Mouse (Mus musculus): ENCODE data around the gene Rnls. TPM values are rescaled to one million over a fixed set of nuclear protein-coding genes. Genes with fewer than 3 reads are reported as not detected.

Rnls gene
- polyA plus RNA-seq, 1 experiment from 2014 or later: 6.3 TPM

DNA sequence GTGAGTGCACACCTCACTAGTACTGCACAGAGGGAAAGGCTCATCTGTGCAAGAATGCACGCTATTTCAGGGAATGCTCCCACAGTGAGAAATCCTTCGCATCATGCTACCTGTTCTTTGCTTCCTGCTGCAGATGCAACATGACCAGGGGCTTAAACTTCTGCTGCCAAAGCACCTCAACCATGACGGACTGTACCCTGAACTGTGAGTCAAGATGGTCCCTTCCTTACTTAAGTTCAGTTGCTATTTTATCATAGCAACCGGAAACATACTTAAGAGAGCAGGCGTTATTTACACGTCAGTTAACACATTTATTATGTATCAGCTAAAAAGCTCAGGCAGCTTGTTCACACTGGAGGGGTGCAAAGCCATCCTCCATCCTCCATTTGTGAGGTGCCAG lies 222.2 kb downstream of the Rnls start:
- Histone ChIP-seq H3K4me1 (no peaks in the 10 kb centered on the region), H3K36me3 (no peaks in the 10 kb centered on the region), H3K9ac (no peak overlapping the region), H3K4me3 (no peak overlapping the region), H3K4me2 (no peak overlapping the region), H3K27ac (no peak overlapping the region), H3K9me3 (no peaks in the 10 kb centered on the region), H3K27me3 (no peaks in the 10 kb centered on the region)
- no peak for ATAC-seq (ENCODE audit: insufficient number of reproducible peaks, low FRiP score, low TSS enrichment, low read depth)
- 78% methylated on average over 6 of the region's 6 CpGs for WGBS

- no peak overlapping the region for H3K4me2 ChIP-seq
- ATAC-seq (ENCODE audit: insufficient number of reproducible peaks, low FRiP score, low TSS enrichment, low read depth): no peak
These were observed 224.4 kb downstream of the Rnls start for GRCm38 (mm10) chr19:33167528-33168264.

GRCm38 (mm10) chr19:33164801-33165200 lies 227.3 kb downstream of the Rnls start:
- H3K36me3 ChIP-seq: no peaks in the 10 kb centered on the region
- H3K9ac ChIP-seq: no peak overlapping the region
- H3K4me1 ChIP-seq: no peaks in the 10 kb centered on the region
- WGBS: 83% methylated on average over 5 of the region's 5 CpGs
- H3K27ac ChIP-seq: no peak overlapping the region
- ATAC-seq (ENCODE audit: insufficient number of reproducible peaks, low FRiP score, low TSS enrichment, low read depth): no peak
- no peaks in the 10 kb centered on the region for H3K9me3 ChIP-seq
- no peak overlapping the region for H3K4me2 ChIP-seq
- no peaks in the 10 kb centered on the region for H3K27me3 ChIP-seq
- H3K4me3 ChIP-seq: no peak overlapping the region

More at GRCm38 (mm10) chr19:33167528-33168264, 224.4 kb downstream of the Rnls start:
- H3K27ac ChIP-seq: no peak overlapping the region
- WGBS: 43% methylated on average over 17 of the region's 17 CpGs
- no peak overlapping the region for H3K4me3 ChIP-seq
- H3K36me3 ChIP-seq: no peaks in the 10 kb centered on the region
- no peak overlapping the region for H3K9ac ChIP-seq
- H3K4me1 ChIP-seq: no peaks in the 10 kb centered on the region
- H3K9me3 ChIP-seq: no peaks in the 10 kb centered on the region
- no peaks in the 10 kb centered on the region for H3K27me3 ChIP-seq

- Histone ChIP-seq H3K9me3 (no peaks in the 10 kb centered on the region), H3K36me3 (no peaks in the 10 kb centered on the region), H3K9ac (no peak overlapping the region), H3K4me3 (no peak overlapping the region), H3K4me1 (no peaks in the 10 kb centered on the region), H3K27ac (no peak overlapping the region), H3K27me3 (no peaks in the 10 kb centered on the region), H3K4me2 (no peak overlapping the region)
- ATAC-seq (ENCODE audit: insufficient number of reproducible peaks, low FRiP score, low TSS enrichment, low read depth): no peak
- WGBS: 62% methylated on average over 1 of the region's 1 CpGs
These were observed 230.2 kb downstream of the Rnls start for GRCm38 (mm10) chr19:33161903-33162302.

GRCm38 (mm10) chr19:33159897-33160296 lies 232.2 kb downstream of the Rnls start:
- no peak for ATAC-seq (ENCODE audit: insufficient number of reproducible peaks, low FRiP score, low TSS enrichment, low read depth)
- no peaks in the 10 kb centered on the region for H3K9me3 ChIP-seq
- no peak overlapping the region for H3K27ac ChIP-seq
- no peak overlapping the region for H3K4me2 ChIP-seq
- WGBS: 82% methylated on average over 2 of the region's 2 CpGs
- H3K36me3 ChIP-seq: no peaks in the 10 kb centered on the region
- no peak overlapping the region for H3K9ac ChIP-seq
- H3K27me3 ChIP-seq: no peaks in the 10 kb centered on the region
- no peaks in the 10 kb centered on the region for H3K4me1 ChIP-seq
- H3K4me3 ChIP-seq: no peak overlapping the region

- no peak for ATAC-seq (ENCODE audit: insufficient number of reproducible peaks, low FRiP score, low TSS enrichment, low read depth)
- 95% methylated on average over 1 of the region's 1 CpGs for WGBS
- Histone ChIP-seq H3K36me3 (no peaks in the 10 kb centered on the region), H3K4me2 (no peak overlapping the region), H3K9me3 (no peaks in the 10 kb centered on the region), H3K27ac (no peak overlapping the region), H3K4me1 (no peaks in the 10 kb centered on the region), H3K27me3 (no peaks in the 10 kb centered on the region), H3K4me3 (no peak overlapping the region), H3K9ac (no peak overlapping the region)
These were observed 232.9 kb downstream of the Rnls start for GRCm38 (mm10) chr19:33159192-33159591.

DNA sequence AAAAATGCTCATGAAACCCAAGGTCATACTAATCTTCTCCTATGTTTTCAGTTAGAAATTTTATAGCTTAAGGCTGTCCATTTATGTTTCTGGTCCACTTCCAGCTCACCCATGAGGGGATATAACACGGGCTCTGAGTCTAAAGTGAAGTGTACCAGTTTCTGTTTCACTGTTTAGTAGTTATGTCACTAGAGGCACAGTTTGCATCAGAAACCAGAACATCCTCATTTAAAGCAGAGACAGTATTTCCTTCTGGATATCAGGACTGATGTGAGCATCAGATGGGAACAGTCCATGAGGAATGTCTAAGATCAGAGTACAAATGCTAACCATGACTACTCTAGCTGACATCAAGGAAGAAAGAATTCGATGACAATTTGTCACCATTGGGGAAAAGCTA lies 233.9 kb downstream of the Rnls start:
- no peak overlapping the region for H3K4me2 ChIP-seq
- no peak overlapping the region for H3K9ac ChIP-seq
- no peak for ATAC-seq (ENCODE audit: insufficient number of reproducible peaks, low FRiP score, low TSS enrichment, low read depth)
- no peak overlapping the region for H3K4me3 ChIP-seq
- no peaks in the 10 kb centered on the region for H3K9me3 ChIP-seq
- 70% methylated on average over 2 of the region's 2 CpGs for WGBS
- no peaks in the 10 kb centered on the region for H3K27me3 ChIP-seq
- no peaks in the 10 kb centered on the region for H3K4me1 ChIP-seq
- H3K36me3 ChIP-seq: no peaks in the 10 kb centered on the region
- no peak overlapping the region for H3K27ac ChIP-seq

DNA sequence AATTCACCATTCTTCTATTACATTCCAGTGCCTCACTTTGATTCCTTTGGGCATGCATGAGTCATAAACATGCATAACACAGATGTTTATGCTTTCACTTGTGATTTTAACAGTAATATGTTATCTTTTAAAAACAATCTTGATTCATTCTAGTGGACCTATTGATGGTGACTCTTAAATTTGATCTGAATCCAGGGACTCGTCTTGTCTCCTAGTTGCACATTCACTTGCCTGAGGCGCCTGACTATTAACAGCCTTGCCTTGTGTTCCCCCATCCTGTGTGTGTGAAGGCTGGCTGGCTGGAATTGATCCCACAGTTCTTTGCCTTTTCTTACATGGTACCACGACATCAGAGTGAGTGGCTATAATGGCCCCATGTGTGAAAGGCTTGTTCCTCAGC lies 243.7 kb downstream of the Rnls start:
- Histone ChIP-seq H3K4me2 (no peak overlapping the region), H3K36me3 (no peaks in the 10 kb centered on the region), H3K4me3 (no peak overlapping the region), H3K9me3 (no peaks in the 10 kb centered on the region), H3K4me1 (no peaks in the 10 kb centered on the region), H3K9ac (no peak overlapping the region), H3K27me3 (no peaks in the 10 kb centered on the region), H3K27ac (no peak overlapping the region)
- no peak for ATAC-seq (ENCODE audit: insufficient number of reproducible peaks, low FRiP score, low TSS enrichment, low read depth)
- 63% methylated on average over 3 of the region's 3 CpGs for WGBS

DNA sequence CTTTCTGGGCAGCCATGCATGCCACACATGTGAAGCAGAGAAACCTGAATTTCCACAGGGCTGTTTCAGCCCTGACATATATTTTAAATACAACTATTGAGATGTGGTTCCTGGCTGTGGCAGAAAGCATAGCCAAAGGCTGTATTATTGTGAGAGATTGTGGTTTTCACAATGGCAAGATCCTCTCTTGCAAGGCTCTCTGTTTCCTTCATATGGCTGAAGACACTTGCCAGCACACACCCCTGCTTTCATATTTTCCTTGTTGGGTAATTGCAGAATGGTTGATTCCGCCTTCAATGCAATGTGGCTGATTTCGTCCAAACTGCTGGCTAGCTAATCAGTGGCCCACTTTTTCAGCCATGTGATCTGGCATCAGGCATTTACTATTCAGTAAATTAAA lies 248.9 kb downstream of the Rnls start:
- Histone ChIP-seq H3K36me3 (no peaks in the 10 kb centered on the region), H3K4me3 (no peak overlapping the region), H3K4me2 (no peak overlapping the region), H3K9ac (no peak overlapping the region), H3K27me3 (no peaks in the 10 kb centered on the region), H3K4me1 (no peaks in the 10 kb centered on the region), H3K27ac (no peak overlapping the region), H3K9me3 (no peaks in the 10 kb centered on the region)
- no peak for ATAC-seq (ENCODE audit: insufficient number of reproducible peaks, low FRiP score, low TSS enrichment, low read depth)
- 77% methylated on average over 2 of the region's 2 CpGs for whole genome bisulfite sequencing

DNA sequence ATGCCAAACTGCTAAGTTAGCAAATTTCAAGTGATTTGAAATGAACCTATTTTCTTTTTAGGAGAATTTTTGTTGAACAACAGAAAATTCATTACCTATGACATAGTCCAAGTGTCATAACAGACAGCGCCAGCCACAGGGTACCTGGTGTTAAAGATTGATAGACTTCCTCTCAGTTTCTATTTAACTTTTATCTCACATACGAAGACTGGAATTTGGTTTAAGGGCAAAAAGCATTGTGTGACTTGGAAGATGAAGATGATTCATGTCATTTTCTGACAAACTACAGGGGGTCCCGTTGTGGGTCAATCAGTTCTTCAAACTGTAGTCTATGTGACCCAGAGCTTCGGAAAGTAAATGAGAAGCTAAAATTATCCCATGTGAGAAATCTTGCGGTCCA lies 254.8 kb downstream of the Rnls start:
- H3K4me2 ChIP-seq: no peak overlapping the region
- H3K4me1 ChIP-seq: no peaks in the 10 kb centered on the region
- H3K4me3 ChIP-seq: no peak overlapping the region
- ATAC-seq (ENCODE audit: insufficient number of reproducible peaks, low FRiP score, low TSS enrichment, low read depth): no peak
- no peaks in the 10 kb centered on the region for H3K9me3 ChIP-seq
- no peak overlapping the region for H3K27ac ChIP-seq
- WGBS: 78% methylated on average over 5 of the region's 5 CpGs
- H3K9ac ChIP-seq: no peak overlapping the region
- H3K27me3 ChIP-seq: no peaks in the 10 kb centered on the region
- no peaks in the 10 kb centered on the region for H3K36me3 ChIP-seq

DNA sequence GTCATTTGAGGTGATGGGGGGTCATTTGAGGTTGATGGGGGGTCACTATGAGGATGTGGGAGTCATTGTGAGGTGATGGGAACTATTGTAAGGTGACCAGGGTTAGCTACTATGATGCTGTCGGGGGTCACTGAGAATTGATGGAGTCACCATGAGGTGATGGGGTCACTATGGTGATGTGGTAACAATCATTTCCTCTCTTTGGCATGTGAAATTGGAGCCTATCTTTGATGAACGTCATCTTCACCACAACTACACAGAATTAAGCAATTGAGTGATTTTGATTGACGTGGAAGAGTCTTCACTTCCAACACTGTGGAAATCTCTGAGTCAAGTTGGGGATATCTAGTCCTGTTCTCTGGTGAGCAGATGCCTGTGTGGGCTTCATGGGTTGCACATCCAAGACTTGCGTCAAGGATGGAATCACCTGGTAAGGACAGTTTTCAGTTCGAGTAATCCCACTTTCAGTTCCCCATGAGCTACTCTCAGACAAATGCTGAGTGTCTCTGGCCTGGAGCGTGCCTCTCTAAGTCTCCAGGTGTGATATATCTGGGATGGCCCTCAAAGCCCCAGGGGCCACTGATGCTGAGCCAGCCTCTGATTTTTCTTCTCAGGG lies 269.4 kb downstream of the Rnls start:
- ATAC-seq (ENCODE audit: insufficient number of reproducible peaks, low FRiP score, low TSS enrichment, low read depth): no peak
- Histone ChIP-seq H3K27ac (no peak overlapping the region), H3K9me3 (no peaks in the 10 kb centered on the region), H3K4me1 (no peaks in the 10 kb centered on the region), H3K27me3 (no peaks in the 10 kb centered on the region), H3K36me3 (no peaks in the 10 kb centered on the region), H3K9ac (no peak overlapping the region), H3K4me3 (no peak overlapping the region), H3K4me2 (no peak overlapping the region)
- 81% methylated on average over 6 of the region's 6 CpGs for WGBS

GRCm38 (mm10) chr19:33119947-33120346 lies 272.1 kb downstream of the Rnls start:
- ATAC-seq (ENCODE audit: insufficient number of reproducible peaks, low FRiP score, low TSS enrichment, low read depth): no peak
- H3K4me3 ChIP-seq: no peak overlapping the region
- no peaks in the 10 kb centered on the region for H3K9me3 ChIP-seq
- no peak overlapping the region for H3K9ac ChIP-seq
- WGBS: 80% methylated on average over 5 of the region's 5 CpGs
- no peak overlapping the region for H3K27ac ChIP-seq
- H3K36me3 ChIP-seq: no peaks in the 10 kb centered on the region
- no peaks in the 10 kb centered on the region for H3K27me3 ChIP-seq
- H3K4me1 ChIP-seq: no peaks in the 10 kb centered on the region
- H3K4me2 ChIP-seq: no peak overlapping the region

All from limb, embryonic 15.5 days (tissue).